Mouse (Mus musculus) colon, adult 2 months (tissue): ENCODE data around the gene Vmn1r163. TPM values are rescaled to one million over a fixed set of nuclear protein-coding genes. Genes with fewer than 3 reads are reported as not detected.

ENCODE experiments used
- polyA plus RNA-seq: library from polyadenylated mRNA; depleted of rRNA; stranded (reverse); fragments of >200 nt; gene quantifications from 2 replicates; pipeline ENCODE4 v1.2.3, GENCODE M21; 2012; rRNA removed

Gene Vmn1r163
- polyA plus RNA-seq, result not detected in 2 replicates

GRCm38 (mm10) chr7:23055240-23055639, at the start of gene Vmn1r163:
TSS of gene Vmn1r163 (plus strand) at chr7:23055540.

GRCm38 (mm10) chr7:23019823-23020222, 35.5 kb upstream of the Vmn1r163 start, which contains the start of gene Gm4216:
TSS of gene Gm4216 (minus strand) at chr7:23019923.

GRCm38 (mm10) chr7:23067356-23067755, 12.0 kb downstream of the Vmn1r163 start, which contains the start of gene Gm8720:
TSS of gene Gm8720 (minus strand) at chr7:23067456.

Other genes with a start within 250 kb of the Vmn1r163 start
- gene Vmn1r159, start 211.9 kb upstream of the Vmn1r163 start, polyA plus RNA-seq, result not detected in 2 replicates
- not detected in 2 replicates for gene Vmn1r160, start 184.3 kb upstream of the Vmn1r163 start, polyA plus RNA-seq
- not detected in 2 replicates for gene Gm4214, start 70.9 kb upstream of the Vmn1r163 start, polyA plus RNA-seq
- not detected in 2 replicates for gene Gm4216, start 35.6 kb upstream of the Vmn1r163 start, polyA plus RNA-seq
- not detected in 2 replicates for gene Gm8720, start 11.9 kb downstream of the Vmn1r163 start, polyA plus RNA-seq
- not detected in 2 replicates for gene Gm10662, start 88.9 kb downstream of the Vmn1r163 start, polyA plus RNA-seq
- gene Vmn1r165, start 161.8 kb downstream of the Vmn1r163 start, polyA plus RNA-seq, result not detected in 2 replicates
- gene Vmn1r166, start 196.1 kb downstream of the Vmn1r163 start, polyA plus RNA-seq, result not detected in 2 replicates
- gene Gm6902, start 223.4 kb downstream of the Vmn1r163 start, polyA plus RNA-seq, result not detected in 2 replicates
- gene Nlrp4e, start 245.7 kb downstream of the Vmn1r163 start, polyA plus RNA-seq, result not detected in 2 replicates